Mouse (Mus musculus): ENCODE measurements at regions not wholly inside any gene's neighbourhood (a gene's known extent, or its start where the extent isn't known, plus 50 kb on each side); places are given as distances from the start of the nearest gene placed in this dataset.
A peak's percentile ranks its signal among the peaks of the same experiment; 100 is the strongest.

- TF ChIP-seq POLR2A (IDR thresholded peaks at IDR 0.05; ENCODE audit: control insufficient read depth, extremely low read depth, insufficient read depth, low read length, poor library complexity) (no peak), CTCF (IDR thresholded peaks at IDR 0.05; ENCODE audit: borderline replicate concordance, control insufficient read depth, extremely low read depth, insufficient read depth, low read length, poor library complexity) (no peak)
- Histone ChIP-seq H3K4me3 (ENCODE audit: control insufficient read depth, insufficient read depth, low read length) (no peak overlapping the region), H3K27ac (ENCODE audit: control insufficient read depth, insufficient read depth, low read length) (no peak overlapping the region), H3K36me3 (ENCODE audit: control insufficient read depth, insufficient read depth, low read length) (no peaks in the 10 kb centered on the region), H3K4me1 (replicated peaks; ENCODE audit: control insufficient read depth, insufficient read depth, low read length) (no peaks in the 10 kb centered on the region), H3K27me3 (ENCODE audit: control insufficient read depth, insufficient read depth, low read length) (no peaks in the 10 kb centered on the region)
- no peak for DNase-seq
- WGBS = 76% methylated on average over 5 of the region's 5 CpGs
Observed at GRCm38 (mm10) chr3:115604734-115605279, 110.1 kb downstream of the S1pr1 start.

GRCm38 (mm10) chr3:115604267-115604666 is 110.6 kb downstream of the S1pr1 start:
- Histone ChIP-seq H3K4me3 (ENCODE audit: control insufficient read depth, insufficient read depth, low read length) (no peak overlapping the region), H3K27ac (ENCODE audit: control insufficient read depth, insufficient read depth, low read length) (no peak overlapping the region), H3K27me3 (ENCODE audit: control insufficient read depth, insufficient read depth, low read length) (no peaks in the 10 kb centered on the region), H3K36me3 (ENCODE audit: control insufficient read depth, insufficient read depth, low read length) (no peaks in the 10 kb centered on the region), H3K4me1 (replicated peaks; ENCODE audit: control insufficient read depth, insufficient read depth, low read length) (no peaks in the 10 kb centered on the region)
- WGBS = 91% methylated on average over 7 of the region's 7 CpGs
- DNase-seq = no peak
- no peak for TF ChIP-seq POLR2A (IDR thresholded peaks at IDR 0.05; ENCODE audit: control insufficient read depth, extremely low read depth, insufficient read depth, low read length, poor library complexity)
- TF ChIP-seq CTCF (IDR thresholded peaks at IDR 0.05; ENCODE audit: borderline replicate concordance, control insufficient read depth, extremely low read depth, insufficient read depth, low read length, poor library complexity) = no peak

GRCm38 (mm10) chr3:115603803-115604202 is 111.1 kb downstream of the S1pr1 start:
- no peaks in the 10 kb centered on the region for H3K36me3 ChIP-seq (ENCODE audit: control insufficient read depth, insufficient read depth, low read length)
- DNase-seq = no peak
- no peak overlapping the region for H3K4me3 ChIP-seq (ENCODE audit: control insufficient read depth, insufficient read depth, low read length)
- H3K4me1 ChIP-seq (replicated peaks; ENCODE audit: control insufficient read depth, insufficient read depth, low read length) = no peaks in the 10 kb centered on the region
- TF ChIP-seq CTCF (IDR thresholded peaks at IDR 0.05; ENCODE audit: borderline replicate concordance, control insufficient read depth, extremely low read depth, insufficient read depth, low read length, poor library complexity) (no peak), POLR2A (IDR thresholded peaks at IDR 0.05; ENCODE audit: control insufficient read depth, extremely low read depth, insufficient read depth, low read length, poor library complexity) (no peak)
- H3K27ac ChIP-seq (ENCODE audit: control insufficient read depth, insufficient read depth, low read length) = no peak overlapping the region
- H3K27me3 ChIP-seq (ENCODE audit: control insufficient read depth, insufficient read depth, low read length) = no peaks in the 10 kb centered on the region
- WGBS = 16% methylated on average over 3 of the region's 3 CpGs

- H3K4me3 ChIP-seq (ENCODE audit: control insufficient read depth, insufficient read depth, low read length) = no peak overlapping the region
- H3K27me3 ChIP-seq (ENCODE audit: control insufficient read depth, insufficient read depth, low read length) = no peaks in the 10 kb centered on the region
- no peaks in the 10 kb centered on the region for H3K4me1 ChIP-seq (replicated peaks; ENCODE audit: control insufficient read depth, insufficient read depth, low read length)
- no peak for DNase-seq
- no peak overlapping the region for H3K27ac ChIP-seq (ENCODE audit: control insufficient read depth, insufficient read depth, low read length)
- TF ChIP-seq CTCF (IDR thresholded peaks at IDR 0.05; ENCODE audit: borderline replicate concordance, control insufficient read depth, extremely low read depth, insufficient read depth, low read length, poor library complexity) = no peak
- TF ChIP-seq POLR2A (IDR thresholded peaks at IDR 0.05; ENCODE audit: control insufficient read depth, extremely low read depth, insufficient read depth, low read length, poor library complexity) = no peak
- no peaks in the 10 kb centered on the region for H3K36me3 ChIP-seq (ENCODE audit: control insufficient read depth, insufficient read depth, low read length)
- WGBS = 99% methylated on average over 2 of the region's 2 CpGs
Observed at GRCm38 (mm10) chr3:115599281-115599680, 115.6 kb downstream of the S1pr1 start.

- Histone ChIP-seq H3K4me3 (ENCODE audit: control insufficient read depth, insufficient read depth, low read length) (no peak overlapping the region), H3K27ac (ENCODE audit: control insufficient read depth, insufficient read depth, low read length) (no peak overlapping the region), H3K4me1 (replicated peaks; ENCODE audit: control insufficient read depth, insufficient read depth, low read length) (no peaks in the 10 kb centered on the region), H3K27me3 (ENCODE audit: control insufficient read depth, insufficient read depth, low read length) (no peaks in the 10 kb centered on the region), H3K36me3 (ENCODE audit: control insufficient read depth, insufficient read depth, low read length) (no peaks in the 10 kb centered on the region)
- no peak for TF ChIP-seq CTCF (IDR thresholded peaks at IDR 0.05; ENCODE audit: borderline replicate concordance, control insufficient read depth, extremely low read depth, insufficient read depth, low read length, poor library complexity)
- no peak for TF ChIP-seq POLR2A (IDR thresholded peaks at IDR 0.05; ENCODE audit: control insufficient read depth, extremely low read depth, insufficient read depth, low read length, poor library complexity)
- peak; percentile 81 for DNase-seq
- 4% methylated on average over 6 of the region's 6 CpGs for WGBS
Observed at GRCm38 (mm10) chr3:115596523-115596922, 118.3 kb downstream of the S1pr1 start.

- no peak for TF ChIP-seq CTCF (IDR thresholded peaks at IDR 0.05; ENCODE audit: borderline replicate concordance, control insufficient read depth, extremely low read depth, insufficient read depth, low read length, poor library complexity)
- TF ChIP-seq POLR2A (IDR thresholded peaks at IDR 0.05; ENCODE audit: control insufficient read depth, extremely low read depth, insufficient read depth, low read length, poor library complexity) = no peak
- Histone ChIP-seq H3K27ac (ENCODE audit: control insufficient read depth, insufficient read depth, low read length) (no peak overlapping the region), H3K4me1 (replicated peaks; ENCODE audit: control insufficient read depth, insufficient read depth, low read length) (no peaks in the 10 kb centered on the region), H3K27me3 (ENCODE audit: control insufficient read depth, insufficient read depth, low read length) (no peaks in the 10 kb centered on the region), H3K36me3 (ENCODE audit: control insufficient read depth, insufficient read depth, low read length) (no peaks in the 10 kb centered on the region), H3K4me3 (ENCODE audit: control insufficient read depth, insufficient read depth, low read length) (no peak overlapping the region)
- 89% methylated on average over 5 of the region's 5 CpGs for WGBS
- no peak for DNase-seq
Observed at GRCm38 (mm10) chr3:115590716-115591115, 124.2 kb downstream of the S1pr1 start.

GRCm38 (mm10) chr3:115588585-115588984 is 126.3 kb downstream of the S1pr1 start:
- no peak for TF ChIP-seq CTCF (IDR thresholded peaks at IDR 0.05; ENCODE audit: borderline replicate concordance, control insufficient read depth, extremely low read depth, insufficient read depth, low read length, poor library complexity)
- no peak for TF ChIP-seq POLR2A (IDR thresholded peaks at IDR 0.05; ENCODE audit: control insufficient read depth, extremely low read depth, insufficient read depth, low read length, poor library complexity)
- Histone ChIP-seq H3K27me3 (ENCODE audit: control insufficient read depth, insufficient read depth, low read length) (no peaks in the 10 kb centered on the region), H3K27ac (ENCODE audit: control insufficient read depth, insufficient read depth, low read length) (no peak overlapping the region), H3K4me1 (replicated peaks; ENCODE audit: control insufficient read depth, insufficient read depth, low read length) (no peaks in the 10 kb centered on the region), H3K36me3 (ENCODE audit: control insufficient read depth, insufficient read depth, low read length) (no peaks in the 10 kb centered on the region), H3K4me3 (ENCODE audit: control insufficient read depth, insufficient read depth, low read length) (no peak overlapping the region)
- no peak for DNase-seq
- WGBS = 93% methylated on average over 2 of the region's 2 CpGs
